Mouse (Mus musculus) spleen, postnatal 4 days (tissue): ENCODE measurements around the gene Dnajb3.
"Not testable (repeated sequence)": the region's sequence is repeated elsewhere in the genome, so short reads cannot be mapped to it uniquely, and the experiment has no call there.

Experiments used
- DNase-seq, 2 experiments: peaks; one replicate each; pipeline ENCODE4 v3.0.0; 2022; ENCODE audit warnings: low spot score in 2 of 2

Gene Dnajb3

GRCm38 (mm10) chr1:88215466-88216380 is 10.1 kb upstream of the Dnajb3 start:
- DNase-seq, result peak in 1 of 2 experiments; percentile 67

DNA sequence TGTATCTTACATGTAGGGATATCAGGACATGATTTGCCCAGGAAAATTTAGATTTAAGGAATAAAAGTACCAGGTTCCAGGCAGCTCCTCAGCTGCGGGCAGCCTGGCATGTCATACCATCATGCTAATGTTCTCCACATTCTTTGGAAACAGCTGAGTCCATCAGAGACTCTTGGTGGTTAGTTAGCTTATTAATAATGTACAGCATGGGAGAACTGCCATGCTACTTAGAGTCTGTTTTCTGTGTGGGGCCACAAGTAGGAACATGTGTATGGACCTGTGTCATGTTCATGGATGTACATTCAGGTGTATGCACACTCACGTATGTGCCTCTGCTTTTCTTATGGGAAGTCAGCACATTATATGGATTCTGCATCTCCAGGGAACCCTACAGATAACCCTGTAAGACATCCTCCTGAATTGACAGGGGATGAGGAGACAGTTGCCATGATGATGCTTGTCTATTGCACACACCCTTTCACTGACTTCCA is 8.9 kb upstream of the Dnajb3 start:
- no peak for DNase-seq

DNA sequence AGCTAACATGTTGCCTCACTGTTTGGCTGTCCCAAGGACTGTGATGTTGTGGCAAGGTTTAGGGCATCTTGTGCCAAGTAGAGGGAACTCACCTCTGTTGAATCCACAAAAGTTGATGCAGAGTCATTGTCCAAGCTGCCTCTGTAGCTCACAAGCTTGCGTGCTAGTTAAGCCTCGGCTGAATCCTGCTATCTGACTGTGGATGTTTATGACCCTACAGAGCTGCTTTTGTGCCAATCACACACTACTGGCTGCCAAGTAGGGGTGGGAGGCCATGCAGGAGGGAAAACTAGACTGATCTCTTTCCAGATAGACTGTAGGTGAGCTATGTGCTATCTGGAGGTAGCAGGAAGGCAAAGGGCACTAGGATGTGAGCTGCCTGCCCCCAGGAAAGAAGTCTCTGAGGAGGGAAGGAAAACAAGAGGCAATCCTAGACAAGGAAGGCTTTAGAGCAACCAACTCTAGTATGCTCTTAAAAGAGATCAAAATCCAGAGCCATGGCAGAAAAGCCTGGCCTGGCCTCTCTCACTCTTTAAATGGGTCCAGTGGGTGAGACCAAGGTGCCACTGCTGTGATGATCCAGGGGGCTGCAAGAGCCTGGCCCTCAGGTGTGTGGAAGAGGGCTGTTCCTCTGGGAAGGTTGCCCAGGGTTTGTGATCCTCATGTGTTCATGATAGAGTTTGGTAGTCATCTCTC is 8.3 kb upstream of the Dnajb3 start:
- DNase-seq, result peak in 1 of 2 experiments; percentile 69

DNA sequence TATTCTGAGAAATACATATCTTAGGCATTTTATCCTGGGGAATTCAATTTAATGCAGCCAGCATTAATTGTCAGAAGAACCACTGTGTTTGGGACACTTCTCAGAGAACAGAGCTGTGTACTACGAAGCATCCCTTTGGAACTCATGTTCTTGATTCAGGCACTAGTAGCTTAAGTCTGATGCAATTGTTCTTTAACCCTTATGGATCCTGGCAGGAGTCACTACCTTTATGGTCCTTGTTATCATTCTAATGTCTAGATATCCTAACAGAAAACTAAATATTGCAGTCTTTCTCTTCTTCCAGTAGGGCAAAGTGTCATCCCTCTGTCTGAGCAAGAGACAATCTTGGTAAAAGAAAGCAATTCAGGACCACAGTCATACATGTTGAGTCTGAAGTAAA is 7.5 kb upstream of the Dnajb3 start:
- DNase-seq, result peak in 1 of 2 experiments; percentile 40

DNA sequence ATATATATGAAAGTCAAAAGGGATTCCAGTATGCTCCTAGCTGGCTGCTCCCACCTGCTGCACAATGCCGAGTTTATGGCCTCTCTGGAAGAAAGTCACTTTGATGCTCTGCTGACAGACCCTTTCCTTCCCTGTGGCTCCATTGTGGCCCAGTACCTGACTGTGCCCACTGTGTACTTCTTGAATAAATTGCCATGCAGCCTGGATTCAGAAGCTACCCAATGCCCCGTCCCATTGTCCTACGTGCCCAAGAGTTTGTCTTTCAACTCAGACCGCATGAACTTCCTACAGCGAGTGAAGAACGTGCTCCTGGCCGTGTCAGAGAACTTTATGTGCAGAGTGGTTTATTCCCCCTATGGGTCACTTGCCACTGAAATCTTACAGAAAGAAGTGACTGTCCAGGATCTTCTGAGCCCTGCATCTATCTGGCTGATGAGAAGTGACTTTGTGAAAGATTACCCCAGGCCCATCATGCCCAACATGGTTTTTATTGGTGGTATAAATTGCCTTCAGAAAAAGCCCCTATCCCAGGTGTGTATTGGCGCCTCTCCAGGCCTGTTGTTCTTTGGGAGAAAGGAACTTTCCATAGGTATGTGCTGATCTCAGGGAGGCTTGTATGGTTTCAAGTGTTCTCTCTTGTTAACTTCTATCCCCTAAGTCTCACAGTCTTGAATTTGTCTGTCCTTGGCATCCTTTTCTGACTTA is 6.9 kb upstream of the Dnajb3 start:
- peak in 1 of 2 experiments; percentile 66 for DNase-seq

- DNase-seq, result peak in 1 of 2 experiments; percentile 70
Measured at GRCm38 (mm10) chr1:88211812-88212211, 6.2 kb upstream of the Dnajb3 start, which contains the start of gene Ugt1a1. TSS of gene Ugt1a1 (plus strand) at chr1:88211959.

GRCm38 (mm10) chr1:88206843-88207479 is 1.4 kb upstream of the Dnajb3 start:
- no peak for DNase-seq

GRCm38 (mm10) chr1:88200456-88200855 is 5.1 kb downstream of the Dnajb3 start, which contains the start of gene Ugt1a2:
TSS of gene Ugt1a2 (plus strand) at chr1:88200601.
- DNase-seq, result no peak

DNA sequence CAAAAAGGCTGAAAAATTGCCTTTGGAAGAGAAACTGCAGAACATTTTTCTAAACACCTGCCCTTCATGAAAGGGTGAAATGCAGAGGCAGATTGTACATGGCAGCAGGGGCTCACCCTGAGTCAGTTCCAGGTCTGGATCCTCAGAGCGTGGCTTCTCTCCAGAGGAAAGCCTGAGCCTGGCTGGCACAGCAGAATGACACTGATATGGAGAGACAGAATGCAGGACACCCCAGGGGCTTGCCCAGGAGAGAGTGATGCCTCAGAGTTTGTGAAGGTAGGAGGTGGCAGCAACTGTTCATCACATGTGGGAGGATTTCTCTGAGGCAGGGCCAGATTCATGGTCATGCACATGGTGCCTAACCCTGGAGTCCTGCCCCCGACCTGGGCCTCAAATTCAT is 5.6 kb downstream of the Dnajb3 start:
- no peak for DNase-seq

DNA sequence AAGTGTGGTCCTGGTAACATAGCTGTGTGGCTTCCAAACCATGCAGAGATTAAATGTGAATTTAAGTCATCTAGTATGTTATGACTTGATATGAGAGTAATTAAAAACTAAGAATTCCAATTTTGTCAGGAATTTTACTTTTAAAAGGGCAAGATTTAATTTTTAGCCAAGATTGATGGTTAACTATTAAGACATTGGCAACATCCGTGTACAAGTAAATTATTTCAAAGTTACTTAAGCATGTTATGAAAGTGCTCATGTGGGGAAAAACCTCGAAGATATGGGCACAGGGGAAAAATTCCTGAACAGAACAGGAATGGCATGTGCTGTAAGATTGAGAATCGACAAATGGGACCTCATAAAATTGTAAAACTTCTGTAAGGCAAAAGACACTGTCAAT is 8.1 kb downstream of the Dnajb3 start:
- no peak for DNase-seq

GRCm38 (mm10) chr1:88195687-88196086 is 9.9 kb downstream of the Dnajb3 start:
- DNase-seq, result no peak

GRCm38 (mm10) chr1:88192136-88192535 is 13.4 kb downstream of the Dnajb3 start:
- DNase-seq, result no peak

DNA sequence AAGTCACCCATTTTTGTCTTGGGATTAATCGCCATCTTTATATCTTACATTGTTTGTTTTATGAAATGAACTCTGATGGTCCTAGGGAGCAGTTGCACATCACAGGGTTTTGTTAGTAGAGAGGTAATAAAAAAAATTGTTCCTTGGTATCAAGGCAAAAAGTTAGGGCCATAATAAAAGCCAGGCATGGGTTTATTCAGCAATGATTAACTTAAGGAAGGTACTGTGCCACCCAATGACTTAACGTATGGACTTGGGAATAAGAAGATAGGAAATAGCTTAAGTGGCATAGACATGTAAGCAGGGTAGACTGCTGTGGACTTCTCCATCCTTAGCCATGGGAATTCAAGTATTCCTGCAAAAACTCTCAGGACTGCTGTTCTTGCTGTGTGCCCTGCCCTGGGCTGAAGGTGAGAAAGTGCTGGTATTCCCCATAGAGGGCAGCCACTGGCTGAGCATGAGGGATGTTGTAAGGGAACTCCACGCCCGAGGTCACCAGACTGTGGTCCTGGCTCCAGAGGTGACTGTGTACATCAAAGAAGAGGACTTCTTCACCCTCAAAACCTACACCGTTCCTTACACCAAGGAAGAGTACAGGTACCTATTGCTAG is 19.2 kb downstream of the Dnajb3 start:
- no peak for DNase-seq

- DNase-seq, result no peak
Measured at GRCm38 (mm10) chr1:88179657-88180056, 25.9 kb downstream of the Dnajb3 start.

DNA sequence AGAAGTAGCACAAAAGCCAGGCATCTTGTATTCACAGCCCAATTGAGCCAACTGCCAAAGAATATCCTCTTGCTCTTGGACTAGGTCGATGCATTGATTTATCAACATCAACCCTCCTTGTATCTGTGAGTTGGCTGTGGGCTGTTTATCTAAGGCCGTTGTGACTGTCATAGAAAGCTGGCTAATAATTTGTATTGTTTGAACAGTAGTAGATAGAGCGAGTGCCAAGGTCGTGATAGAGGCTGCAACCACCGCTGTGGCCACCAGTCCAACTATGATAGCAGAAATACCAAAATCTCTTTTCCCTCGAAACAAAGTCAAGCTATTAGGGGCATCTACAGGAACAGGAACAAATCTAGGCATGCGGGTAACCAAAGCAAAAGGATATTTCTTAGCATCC is 33.4 kb downstream of the Dnajb3 start:
- not testable (repeated sequence) for DNase-seq

DNA sequence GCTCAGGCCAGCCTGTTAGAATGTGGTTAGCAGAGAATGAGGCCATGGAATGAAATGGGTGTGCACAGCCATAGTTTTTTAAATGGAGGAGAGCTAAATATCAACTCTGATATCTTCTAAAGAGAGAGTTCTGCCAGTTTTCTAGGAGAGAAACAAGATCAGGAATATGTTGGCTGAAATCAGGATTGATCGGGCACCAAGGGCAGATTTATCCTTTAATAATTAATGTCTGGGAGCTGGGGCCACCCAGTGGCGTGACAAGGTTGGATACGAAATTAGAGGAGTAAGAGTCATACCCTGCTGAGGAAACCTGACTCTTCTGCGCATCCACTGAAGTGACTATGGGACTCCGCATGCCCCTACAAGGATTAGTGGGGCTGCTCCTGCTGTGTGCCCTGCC is 39.9 kb downstream of the Dnajb3 start, which contains the start of gene Ugt1a5:
Gene Ugt1a5, plus strand, starts transcription at position 302 of the 400 bp plus-strand sequence.
- DNase-seq, result no peak

GRCm38 (mm10) chr1:88158430-88158829 is 47.2 kb downstream of the Dnajb3 start:
- no peak for DNase-seq
